Mouse (Mus musculus): ENCODE measurements at regions not wholly inside any gene's neighbourhood (a gene's known extent, or its start where the extent isn't known, plus 50 kb on each side); places are given as distances from the start of the nearest gene placed in this dataset.

GRCm38 (mm10) chr13:111914348-111914913, 105.6 kb upstream of the Map3k1 start:
- TF ChIP-seq CTCF (IDR thresholded peaks at IDR 0.05; ENCODE audit: control insufficient read depth, insufficient read depth, insufficient replicate concordance, low read depth, low read length) (no peak), POLR2A (IDR thresholded peaks at IDR 0.05; ENCODE audit: control insufficient read depth, low read depth, low read length) (no peak)
